Mouse (Mus musculus) heart, postnatal 36 days (tissue): Measurements from ENCODE around the gene Tubb2a. TPM values are rescaled to one million over a fixed set of nuclear protein-coding genes. Genes with fewer than 3 reads are reported as not detected.
"Not testable (repeated sequence)": the region's sequence is repeated elsewhere in the genome, so short reads cannot be mapped to it uniquely, and the experiment has no call there.

Experiments
- DNase-seq, 2 experiments: peaks; one replicate each; pipeline ENCODE4 v3.0.0; 2021 to 2022
- intact Hi-C: fragments of 180-260 bp; cut with DNase I; formaldehyde crosslinking; loops from one replicate; pipeline ENCODE4 v1.15.1; 2025
- total RNA-seq, 2 experiments: library from RNA; stranded (reverse); gene quantifications; 2 replicates each; pipeline ENCODE4 v1.2.3; 2021

Tubb2a gene
- total RNA-seq, 2 experiments from 2014 or later = 41.2 to 43.8 TPM

DNA sequence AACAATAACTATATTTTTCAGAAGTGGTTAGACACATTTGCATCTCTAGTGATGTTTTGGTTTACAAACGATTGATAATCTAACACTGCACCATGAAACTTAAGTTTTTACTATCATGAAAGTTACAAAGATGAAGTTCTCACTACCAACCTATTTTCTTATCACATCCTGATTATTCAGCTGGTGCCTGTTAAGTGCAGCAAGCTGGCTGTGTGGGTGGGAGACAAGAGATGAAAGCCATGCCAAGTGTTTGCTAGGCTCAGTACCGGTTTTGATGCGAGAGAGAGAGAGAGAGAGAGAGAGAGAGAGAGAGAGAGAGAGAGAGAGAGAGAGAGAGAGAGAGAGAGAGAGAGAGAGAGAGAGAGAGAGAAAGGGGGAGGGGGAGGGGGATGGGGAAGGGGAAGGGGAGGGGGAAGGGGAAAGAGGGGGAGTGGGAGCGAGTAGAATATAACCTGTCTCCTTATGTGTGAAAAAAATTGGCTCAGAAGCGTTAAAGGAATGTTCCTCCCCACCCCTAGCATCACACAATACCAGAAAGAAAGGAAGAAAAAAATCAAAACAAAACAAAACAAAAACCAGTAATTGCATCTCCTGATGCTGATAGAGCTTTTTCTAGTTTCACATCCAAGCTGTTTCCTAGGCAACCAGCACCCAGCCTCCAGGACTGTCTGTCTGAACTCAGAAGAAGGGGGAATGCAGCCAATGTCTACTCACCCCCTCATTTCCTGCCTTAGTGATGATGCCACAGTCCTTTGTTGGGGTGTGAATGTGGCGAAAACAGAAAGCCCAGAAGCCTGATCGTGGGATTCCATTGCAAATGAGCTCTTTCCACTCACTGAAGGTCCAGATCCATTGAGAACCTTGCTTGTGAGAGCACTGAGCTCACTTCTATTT, 18.0 kb upstream of the Tubb2a start:
- intact Hi-C loops = no loop called here

DNA sequence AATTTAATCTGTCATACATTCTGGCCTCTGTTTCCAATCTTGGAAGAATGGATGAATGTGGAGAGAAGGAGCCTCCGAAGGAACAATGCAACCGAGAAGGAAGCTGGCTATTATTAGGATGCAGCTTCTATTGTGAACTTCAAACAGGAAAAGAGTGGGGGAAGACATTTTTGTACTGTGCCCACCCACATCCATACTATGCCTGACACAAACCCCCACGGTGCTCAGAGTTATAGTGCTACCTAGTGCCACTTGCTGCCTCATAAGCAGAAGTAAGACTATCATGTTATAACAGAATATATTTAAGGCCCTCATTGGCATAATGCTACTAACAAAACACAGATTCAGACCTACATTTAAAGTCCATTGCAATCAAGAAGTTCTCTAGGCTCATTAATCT, 11.6 kb upstream of the Tubb2a start:
- intact Hi-C loops = no loop called here
- no peak for DNase-seq

More for the DNA sequence above, 18.0 kb upstream of the Tubb2a start:
- peak in 1 of 2 experiments; percentile 49 for DNase-seq

DNA sequence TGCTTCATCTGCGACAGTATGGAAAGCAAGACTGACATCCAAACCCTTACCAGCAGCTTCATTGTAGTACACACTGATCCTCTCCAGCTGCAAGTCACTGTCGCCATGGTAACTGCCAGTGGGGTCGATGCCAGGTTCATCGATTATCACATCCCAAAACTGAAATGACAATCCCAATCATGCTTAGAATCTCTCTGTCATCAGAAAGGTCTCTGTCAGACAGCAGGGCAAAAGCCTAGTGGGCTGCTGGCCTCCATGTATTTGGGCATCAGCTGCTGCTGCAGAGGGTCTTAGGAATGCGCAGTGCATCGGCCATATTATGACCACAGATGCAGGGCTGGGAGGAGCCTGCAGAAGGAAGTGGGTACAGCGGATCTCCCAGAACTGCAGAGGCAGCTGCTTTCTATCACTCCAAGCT, 11.1 kb upstream of the Tubb2a start:
- DNase-seq = no peak
- intact Hi-C loops = no loop called here

DNA sequence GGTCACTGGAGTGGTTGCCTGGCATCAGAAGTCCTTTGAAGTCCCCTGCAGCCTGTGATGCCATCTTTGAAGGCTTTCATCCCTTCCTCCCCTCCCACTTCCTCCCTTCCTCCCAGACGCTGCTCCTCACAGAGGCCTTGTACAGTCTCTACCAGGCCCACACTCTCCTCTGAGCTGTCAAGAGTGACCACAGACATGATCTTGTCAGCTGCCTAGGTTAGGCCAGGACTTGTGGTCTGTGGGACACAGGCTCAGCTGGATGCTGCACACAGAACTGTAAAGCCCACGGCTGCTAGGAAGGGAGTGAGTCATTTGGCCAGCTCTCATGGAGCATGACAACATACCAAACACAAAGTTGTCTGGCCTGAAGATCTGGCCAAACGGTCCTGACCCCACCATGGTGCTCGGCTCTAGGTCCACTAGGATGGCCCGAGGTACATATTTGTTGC, 10.4 kb upstream of the Tubb2a start:
- DNase-seq, intact Hi-C loops: not testable (repeated sequence)

DNA sequence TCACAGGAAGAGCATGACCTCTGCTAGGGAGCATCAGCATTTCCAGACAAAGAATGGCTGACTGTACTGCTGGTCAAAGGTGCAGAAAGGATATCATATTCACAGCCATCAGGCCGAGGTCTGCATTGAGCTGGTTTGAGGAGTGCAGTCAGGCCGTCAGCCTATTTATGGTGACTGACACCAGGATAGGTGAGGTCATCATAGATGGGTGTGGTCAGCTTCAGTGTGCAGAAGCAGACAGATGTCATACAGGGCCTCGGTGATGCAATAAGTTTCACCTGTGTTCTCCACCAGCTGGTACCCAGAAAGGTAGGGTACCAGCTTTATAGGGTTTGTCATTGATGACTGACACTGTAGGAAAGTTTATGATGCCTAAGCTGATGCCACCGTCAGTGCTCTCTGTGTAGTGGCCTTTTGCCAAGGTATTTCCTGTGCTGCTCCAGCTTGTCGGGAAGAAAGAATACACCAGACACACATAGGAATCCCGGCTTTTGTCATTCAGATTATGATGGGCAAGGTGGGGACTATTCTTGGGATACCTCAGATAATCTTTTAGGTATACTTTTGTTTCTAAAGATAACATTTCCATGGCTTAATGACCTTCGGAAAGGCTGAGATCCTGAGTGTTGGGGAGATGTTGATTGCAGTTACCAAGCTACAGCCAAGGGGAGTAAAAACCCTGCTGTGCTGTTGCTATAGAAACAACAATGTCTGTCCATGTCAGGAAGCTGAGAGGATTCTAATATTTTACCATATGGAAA, 9.4 kb upstream of the Tubb2a start:
- intact Hi-C loops = no loop called here
- DNase-seq = no peak

DNA sequence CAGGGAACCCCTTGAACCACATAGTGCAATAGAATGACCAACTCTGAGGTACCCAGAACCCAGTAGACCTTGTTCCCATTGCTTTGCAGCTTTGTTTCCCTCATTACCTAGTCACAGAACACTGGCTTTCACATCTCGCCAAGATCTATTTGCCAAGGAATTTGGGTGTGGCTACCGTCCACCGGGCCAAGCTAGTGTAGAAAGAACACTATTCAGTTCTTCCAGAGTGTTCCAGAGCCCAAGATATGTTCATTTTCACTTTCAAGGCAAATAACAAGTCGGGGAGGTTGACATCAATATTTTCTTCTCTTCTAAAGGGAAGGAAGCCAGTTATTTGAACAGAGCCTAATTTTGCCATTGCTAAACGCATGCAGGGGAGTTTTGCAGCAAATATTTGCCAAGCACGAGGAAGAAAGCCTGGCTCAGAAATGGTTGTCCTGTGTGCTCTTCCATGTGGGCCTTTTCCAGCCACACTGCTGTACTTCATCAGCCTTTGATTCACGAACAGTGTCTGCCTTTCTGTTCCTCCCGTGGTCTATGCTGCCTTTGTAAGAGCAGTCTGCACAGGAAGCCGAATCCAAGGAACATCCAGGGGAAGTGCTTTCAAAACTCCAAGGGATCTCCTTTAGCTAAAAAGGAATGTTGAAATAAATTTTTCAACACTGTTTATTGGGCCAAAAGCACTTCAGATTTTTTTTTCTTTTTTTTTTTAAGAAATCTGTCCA, 6.4 kb upstream of the Tubb2a start:
- DNase-seq = peak; percentile 66 to 71
- intact Hi-C loops = no loop called here

DNA sequence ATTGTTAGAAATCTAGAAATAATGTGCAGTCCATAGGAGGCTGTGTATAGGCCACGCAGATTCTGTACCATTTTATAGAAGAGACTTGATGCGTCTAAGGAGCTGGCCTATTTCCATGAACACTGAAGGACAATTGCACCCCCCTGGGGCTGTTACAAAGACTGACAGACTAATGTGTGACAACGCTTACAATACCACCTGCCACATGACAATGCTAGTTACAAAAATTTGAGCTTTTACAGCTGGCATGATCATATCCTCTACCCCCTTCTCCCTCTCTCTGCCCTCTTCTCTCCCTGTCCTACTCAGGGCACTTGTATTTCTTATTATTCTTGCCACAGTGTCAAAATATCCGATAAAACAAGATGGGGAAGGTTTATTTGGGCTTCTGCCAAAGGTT, 4.1 kb upstream of the Tubb2a start:
- DNase-seq = no peak
- intact Hi-C loops = no loop called here

DNA sequence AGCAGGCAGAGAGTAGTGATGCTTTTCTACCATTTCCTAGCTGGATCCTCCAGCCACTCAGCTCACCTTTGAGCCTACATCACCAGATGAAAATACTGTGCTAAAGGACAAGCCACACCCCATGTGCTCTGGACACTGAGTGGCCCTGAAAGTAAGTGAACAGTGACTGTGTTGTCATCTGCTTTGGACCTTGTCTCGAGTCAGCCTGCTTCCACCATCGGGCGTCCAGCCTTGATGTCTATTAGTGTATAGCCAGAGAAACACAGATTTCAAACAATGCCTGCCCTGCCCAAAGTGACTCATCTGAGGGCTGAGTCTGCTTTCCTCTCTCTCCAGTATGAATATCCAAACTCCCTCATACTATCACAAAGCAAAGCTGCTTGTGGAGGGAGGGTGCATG, 2.0 kb upstream of the Tubb2a start:
- no peak for DNase-seq
- intact Hi-C loops = loop anchor here (2.0 kb wide), 1 partner anchor 51 kb away; the partner anchor contains the start of gene Tubb2b

DNA sequence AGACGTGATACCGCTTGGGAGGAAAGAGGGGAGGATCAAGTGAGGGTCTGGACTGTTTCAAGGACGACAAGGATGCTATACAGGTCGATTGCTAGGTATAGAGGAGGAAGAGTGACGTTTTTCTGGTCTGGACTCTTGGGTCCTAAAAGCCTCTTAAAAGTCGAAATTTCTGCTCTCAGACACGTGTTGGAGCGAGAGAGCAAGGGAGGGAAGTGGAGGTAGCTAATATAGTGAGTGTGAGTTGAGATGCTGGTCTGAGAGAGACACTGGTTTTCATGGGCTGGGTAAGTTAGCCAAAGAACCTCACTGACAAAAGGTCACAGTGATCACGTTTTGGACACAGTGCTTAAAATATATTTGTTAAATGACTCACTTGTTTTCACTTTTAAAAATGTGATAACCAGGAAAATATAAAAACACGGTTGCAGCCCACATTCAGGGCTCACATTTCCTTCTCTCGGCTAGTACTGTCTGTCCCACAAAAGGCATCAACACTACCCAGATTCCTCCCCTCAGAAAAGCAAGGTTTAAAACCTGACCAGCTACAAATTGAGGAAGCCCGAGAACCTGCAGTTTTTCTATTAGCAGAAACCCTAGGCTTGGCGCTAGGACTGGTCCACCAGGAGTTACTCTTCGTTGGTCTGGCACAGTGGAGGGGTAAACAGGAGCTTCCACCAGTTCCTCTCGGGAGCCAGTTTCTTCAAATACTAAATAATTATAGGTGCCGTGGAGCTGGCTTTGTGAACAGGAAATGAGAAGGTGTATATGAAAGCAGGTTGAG, 883 bp upstream of the Tubb2a start:
- no peak for DNase-seq
- intact Hi-C loops = loop anchor here (1.0 to 2.0 kb wide), 3 partner anchors 52 to 76 kb away; partner anchors contain the start of gene Tubb2b

DNA sequence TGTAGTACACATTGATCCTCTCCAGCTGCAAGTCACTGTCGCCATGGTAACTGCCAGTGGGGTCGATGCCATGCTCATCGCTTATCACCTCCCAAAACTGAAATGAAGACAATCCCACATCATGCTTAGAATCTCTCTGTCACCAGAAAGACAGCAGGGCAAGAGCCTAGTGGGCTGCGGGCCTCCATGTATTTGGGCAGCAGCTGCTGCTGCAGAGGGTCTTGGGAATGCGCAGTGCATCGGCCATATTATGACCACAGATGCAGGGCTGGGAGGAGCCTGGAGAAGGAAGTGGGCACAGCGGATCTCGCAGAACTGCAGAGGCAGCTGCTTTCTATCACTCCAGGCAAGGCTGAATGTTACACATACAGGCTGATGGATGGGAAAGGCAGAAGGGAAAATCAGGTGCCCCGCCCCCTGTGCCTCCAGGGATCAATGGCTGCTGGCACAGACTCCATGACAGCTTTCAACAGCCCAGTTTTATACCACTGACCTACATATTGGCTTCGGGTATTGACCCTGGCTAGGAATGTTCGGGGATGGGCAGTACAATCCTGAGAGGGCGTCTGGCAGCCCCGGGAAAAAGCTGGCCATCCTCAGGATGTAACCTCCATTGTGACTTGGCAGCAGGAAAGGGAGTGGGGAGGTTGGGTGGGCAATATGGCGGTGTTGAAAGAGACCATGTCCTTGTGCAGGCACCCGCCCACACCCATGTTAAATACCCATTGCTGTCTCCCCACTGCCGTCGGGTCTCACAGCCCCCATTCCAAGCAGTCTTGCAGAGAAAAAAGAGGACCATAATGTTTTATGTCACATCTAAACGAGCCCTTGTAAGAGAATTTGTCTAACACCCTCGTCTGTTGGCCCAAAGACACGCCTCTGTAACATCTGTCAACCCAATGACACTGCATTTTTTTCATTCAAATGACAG, 981 bp downstream of the Tubb2a start:
- peak in 1 of 2 experiments; percentile 53 for DNase-seq

DNA sequence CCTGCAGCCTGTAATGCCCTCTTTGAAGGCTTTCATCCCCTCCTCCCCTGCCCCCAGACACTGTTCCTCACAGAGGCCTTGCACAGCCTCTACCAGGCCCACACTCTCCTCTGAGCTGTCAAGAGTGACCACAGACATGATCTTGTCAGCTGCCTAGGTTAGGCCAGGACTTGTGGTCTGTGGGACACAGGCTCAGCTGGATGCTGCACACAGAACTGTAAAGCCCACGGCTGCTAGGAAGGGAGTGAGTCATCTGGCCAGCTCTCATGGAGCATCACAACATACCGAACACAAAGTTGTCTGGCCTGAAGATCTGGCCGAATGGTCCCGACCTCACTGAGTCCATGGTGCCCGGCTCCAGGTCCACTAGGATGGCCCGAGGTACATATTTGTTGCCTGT, 1.9 kb downstream of the Tubb2a start:
- not testable (repeated sequence) for DNase-seq
- intact Hi-C loops = loop anchor here (2.0 kb wide), 1 partner anchor 29 kb away; no protein-coding TSS in a partner anchor

More for the DNA sequence above, 981 bp downstream of the Tubb2a start:
- intact Hi-C loops = loop anchor here (2.0 kb wide), 1 partner anchor 30 kb away; no protein-coding TSS in a partner anchor

DNA sequence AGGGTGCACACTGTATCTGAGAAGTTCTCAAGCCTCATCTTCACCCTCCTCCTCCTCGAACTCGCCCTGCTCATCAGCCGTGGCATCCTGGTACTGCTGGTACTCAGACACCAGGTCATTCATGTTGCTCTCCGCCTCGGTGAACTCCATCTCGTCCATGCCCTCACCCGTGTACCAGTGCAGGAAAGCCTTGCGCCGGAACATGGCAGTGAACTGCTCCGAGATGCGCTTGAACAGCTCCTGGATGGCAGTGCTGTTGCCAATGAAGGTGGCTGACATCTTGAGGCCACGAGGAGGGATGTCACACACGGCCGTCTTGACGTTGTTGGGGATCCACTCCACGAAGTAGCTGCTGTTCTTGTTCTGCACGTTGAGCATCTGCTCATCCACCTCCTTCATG, 3.4 kb downstream of the Tubb2a start:
- intact Hi-C loops, DNase-seq: not testable (repeated sequence)

DNA sequence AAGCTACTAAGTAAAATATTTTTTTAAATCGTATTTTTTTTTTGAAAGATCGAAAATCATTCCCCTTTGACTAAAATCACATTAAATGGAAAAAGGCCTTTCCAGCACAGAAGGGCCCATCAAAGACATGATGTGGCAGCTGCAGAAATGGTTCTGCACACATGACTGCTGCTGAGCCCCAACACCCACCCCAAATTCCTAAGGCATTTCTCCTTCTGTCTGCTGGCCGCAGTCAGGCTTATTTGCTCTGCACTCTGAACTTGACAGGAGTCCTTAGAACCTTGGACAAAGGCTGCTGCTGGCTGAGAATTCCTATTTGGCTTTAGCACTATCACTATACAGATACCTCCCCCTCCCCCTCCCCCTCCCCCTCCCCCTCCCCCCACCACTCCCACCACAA, 5.0 kb downstream of the Tubb2a start:
- no peak for DNase-seq

DNA sequence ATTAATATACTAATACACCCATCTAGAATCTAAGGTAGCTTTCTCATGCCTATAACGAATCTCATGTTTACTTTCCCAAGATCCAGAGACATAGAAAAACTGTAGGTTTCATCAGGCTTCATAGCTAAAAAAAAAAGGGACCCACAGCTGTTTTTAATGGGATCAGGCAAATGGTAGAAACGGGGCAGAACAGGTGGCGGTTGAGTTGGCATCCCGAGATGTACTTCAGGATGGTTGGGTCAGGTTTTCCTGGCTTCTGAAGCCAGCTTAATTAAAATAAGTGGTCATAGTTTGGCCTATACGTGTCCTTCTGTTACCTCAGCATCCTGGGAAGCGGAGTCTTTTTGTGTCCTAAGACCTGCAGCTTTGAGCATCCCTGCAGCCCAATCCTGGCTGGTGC, 6.0 kb downstream of the Tubb2a start:
- intact Hi-C loops = no loop called here
- DNase-seq = no peak

More for the DNA sequence above, 5.0 kb downstream of the Tubb2a start:
- intact Hi-C loops = no loop called here

DNA sequence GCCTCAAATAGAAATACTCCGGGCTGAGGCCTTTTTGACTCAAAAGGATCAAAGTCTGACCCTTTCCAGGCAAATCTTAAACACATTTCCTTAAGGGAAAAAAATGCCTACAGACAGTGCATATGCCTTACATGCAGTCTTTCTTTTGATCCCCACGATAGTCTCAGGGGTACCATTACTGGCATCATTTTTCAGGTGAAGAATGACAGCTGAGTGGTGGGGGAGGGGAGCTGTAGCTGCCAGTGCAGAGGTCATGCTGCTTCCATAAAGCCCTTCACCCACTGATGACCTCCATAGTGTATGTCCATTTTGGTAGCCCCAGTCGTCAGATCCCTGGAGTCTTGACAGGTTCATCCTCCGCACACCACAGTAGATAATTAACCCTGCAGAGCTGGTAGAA, 7.5 kb downstream of the Tubb2a start:
- no peak for DNase-seq
- intact Hi-C loops = no loop called here

DNA sequence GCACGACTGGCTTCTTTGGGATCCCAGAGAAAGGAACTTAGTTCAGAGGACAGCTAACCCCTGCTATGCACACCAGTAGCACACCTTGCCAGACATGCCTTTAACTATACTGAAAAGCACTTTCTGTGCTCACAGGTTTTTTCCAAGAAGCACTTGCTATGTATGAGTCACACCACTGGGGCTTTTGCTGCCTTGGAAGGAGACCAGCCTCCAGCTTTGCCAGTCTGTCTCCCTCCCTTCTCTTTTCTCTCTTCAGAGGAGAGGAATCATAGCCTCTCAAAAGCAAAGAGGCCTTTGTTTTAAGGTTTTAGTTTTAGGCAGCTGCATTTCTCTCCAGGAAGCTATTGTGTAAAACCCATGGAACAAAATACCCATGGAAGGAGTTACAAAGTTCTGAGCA, 11.5 kb downstream of the Tubb2a start:
- no peak for DNase-seq
- intact Hi-C loops = no loop called here

DNA sequence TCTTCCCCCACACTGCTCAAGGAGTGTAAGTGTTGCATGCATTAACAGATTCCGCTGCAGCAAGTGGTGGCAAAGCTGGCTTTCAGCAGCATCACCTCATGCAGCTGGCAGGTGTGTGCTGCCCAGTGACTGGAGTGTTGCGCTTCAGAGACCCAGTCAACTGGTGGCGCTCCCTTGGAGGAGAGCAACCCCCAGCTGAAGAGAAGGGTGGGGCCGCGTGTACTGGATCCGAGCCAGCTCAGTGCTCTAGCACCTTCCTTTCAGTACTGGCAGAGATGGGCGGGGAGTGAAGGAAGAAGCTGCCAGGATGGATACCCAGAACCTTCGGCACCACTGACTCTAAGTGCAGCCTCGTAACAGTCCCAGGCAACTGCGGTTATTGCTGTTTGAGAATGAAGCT, 15.3 kb downstream of the Tubb2a start:
- intact Hi-C loops = no loop called here
- DNase-seq = no peak

DNA sequence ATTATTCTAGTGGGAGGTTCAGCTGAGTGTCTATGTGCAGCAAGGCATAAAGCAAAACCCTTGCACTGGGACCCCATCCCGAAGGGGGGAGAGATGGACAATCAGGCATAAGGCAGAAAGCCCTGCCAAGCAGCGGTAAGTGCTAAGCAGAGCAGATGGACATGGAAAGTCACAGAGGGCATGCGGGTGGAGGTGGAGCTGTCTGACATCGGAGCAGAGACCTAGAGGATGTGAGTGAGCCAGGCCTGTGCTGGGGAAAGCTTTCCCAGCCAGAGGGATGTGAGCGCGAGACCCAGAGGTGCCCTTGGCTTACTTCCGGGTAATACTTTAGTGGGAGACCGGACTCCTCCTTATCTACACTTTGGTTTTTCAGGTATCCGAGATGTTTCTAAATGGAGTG, 17.7 kb downstream of the Tubb2a start:
- no peak for DNase-seq
- intact Hi-C loops = no loop called here

DNA sequence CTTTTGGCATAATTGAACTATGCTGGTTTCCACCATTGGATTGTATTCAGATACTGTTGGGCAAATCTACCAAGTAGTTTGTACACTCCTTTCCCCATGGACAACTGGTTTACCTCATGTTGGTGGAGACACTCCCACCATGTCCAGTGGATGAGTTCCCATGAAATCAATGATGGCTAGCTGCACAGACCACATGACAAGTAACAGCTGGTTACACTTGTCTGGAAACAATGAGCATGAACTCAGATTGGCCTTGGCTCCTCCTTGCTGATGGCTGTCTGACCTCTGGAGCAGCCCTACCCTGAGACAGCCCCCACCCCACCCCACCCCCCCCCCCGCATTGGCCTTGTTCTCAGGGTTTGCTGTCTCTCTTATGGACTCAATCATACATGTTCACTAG, 20.6 kb downstream of the Tubb2a start:
- intact Hi-C loops = no loop called here

More for the DNA sequence above, 20.6 kb downstream of the Tubb2a start:
- DNase-seq = no peak
